Mouse (Mus musculus) heart, embryonic 11.5 days (tissue): Measurements from ENCODE around the gene Zfp148. TPM values are rescaled to one million over a fixed set of nuclear protein-coding genes. Genes with fewer than 3 reads are reported as not detected.
"Not testable (repeated sequence)": the region's sequence is repeated elsewhere in the genome, so short reads cannot be mapped to it uniquely, and the experiment has no call there.

ENCODE experiments used
- ATAC-seq: fragments of 200-750 bp; cut with Nextera tagmentation; replicated peaks from 2 replicates; pipeline ENCODE4 v1.8.0; 2017; ENCODE audit warnings: moderate library complexity; ENCODE audit not compliant: insufficient number of reproducible peaks, low FRiP score, low TSS enrichment
- H3K27ac ChIP-seq: fragments of 300-500 bp; sonication (generic); 2 replicates; pipeline ENCODE4 v1.5.1; 2014; ENCODE audit warnings: mild to moderate bottlenecking, low read depth, low read length
- H3K27me3 ChIP-seq: fragments of 300-500 bp; sonication (generic); 2 replicates; pipeline ENCODE4 v1.6.1; 2014; ENCODE audit warnings: mild to moderate bottlenecking, low read length, mixed read lengths; ENCODE audit not compliant: control insufficient read depth, insufficient read depth
- H3K36me3 ChIP-seq: fragments of 300-500 bp; sonication (generic); 2 replicates; pipeline ENCODE4 v1.6.1; 2014; ENCODE audit warnings: mild to moderate bottlenecking, low read length, moderate library complexity, mixed read lengths; ENCODE audit not compliant: control insufficient read depth, insufficient read depth
- H3K4me1 ChIP-seq: fragments of 300-500 bp; sonication (generic); 2 replicates; pipeline ENCODE4 v1.6.1; 2014; ENCODE audit warnings: low read length; ENCODE audit not compliant: control insufficient read depth, insufficient read depth
- H3K4me2 ChIP-seq: fragments of 300-500 bp; sonication (generic); 2 replicates; pipeline ENCODE4 v1.6.1; 2014; ENCODE audit warnings: mild to moderate bottlenecking, moderate library complexity
- H3K4me3 ChIP-seq: fragments of 300-500 bp; sonication (generic); 2 replicates; pipeline ENCODE4 v1.5.1; 2014; ENCODE audit warnings: low read depth, low read length
- H3K9ac ChIP-seq: fragments of 300-500 bp; sonication (generic); 2 replicates; pipeline ENCODE4 v1.6.1; 2014; ENCODE audit warnings: mild to moderate bottlenecking, low read depth, low read length, moderate library complexity
- H3K9me3 ChIP-seq: fragments of 300-500 bp; sonication (generic); replicated peaks from 2 replicates; pipeline ENCODE4 v1.6.1; 2016; ENCODE audit warnings: low read length; ENCODE audit not compliant: control insufficient read depth
- WGBS: fragments of 180-500 bp; shearing (Covaris S2); extraction: QIAGEN DNeasy Blood & Tissue Kit; methylation state at CpG from one replicate; pipeline ENCODE4 v1.1.7; 2014; ENCODE audit not compliant: insufficient replicate concordance; 5-methylcytosine and 5-hydroxymethylcytosine counted together
- polyA plus RNA-seq: library from polyadenylated mRNA; unstranded; fragments of >200 nt; fragmentation: Nextera tagmentation; extraction: Ambion mirVana; gene quantifications from 2 replicates; pipeline ENCODE4 v1.2.1, GENCODE M21; 2014

Zfp148 gene
- polyA plus RNA-seq, result 37.8 and 39.2 TPM in 2 replicates

- H3K4me3 ChIP-seq, result peak within 1 kb of the TSS; percentile 77
- not testable (repeated sequence) for H3K36me3 ChIP-seq, H3K9me3 ChIP-seq, H3K27me3 ChIP-seq
- ATAC-seq, result peak; percentile 83
- H3K4me2 ChIP-seq, result peak within 1 kb of the TSS; percentile 94
- WGBS, result 4% methylated on average over 49 of the region's 50 CpGs
- H3K9ac ChIP-seq, result peak within 1 kb of the TSS; percentile 95
- peaks cover 11% of the 10 kb centered on the region; the same call in 1 of the 2 replicates for H3K4me1 ChIP-seq
- H3K27ac ChIP-seq, result peak within 1 kb of the TSS; percentile 95
These were observed at the start of gene Zfp148 for GRCm38 (mm10) chr16:33379944-33380881. Zfp148 (plus strand) TSS chr16:33380836.

- H3K9ac ChIP-seq, result no peak overlapping the region
- H3K4me2 ChIP-seq, result no peak overlapping the region
- H3K4me1 ChIP-seq, result peaks cover 5% of the 10 kb centered on the region
- no peak for ATAC-seq
- WGBS, result 79% methylated on average over 14 of the region's 14 CpGs
- H3K36me3 ChIP-seq, result no peaks in the 10 kb centered on the region
- no peak overlapping the region for H3K4me3 ChIP-seq
- H3K27me3 ChIP-seq, result no peaks in the 10 kb centered on the region
- no peaks in the 10 kb centered on the region for H3K9me3 ChIP-seq
- no peak overlapping the region for H3K27ac ChIP-seq
These were observed 47.6 kb upstream of the Zfp148 start for GRCm38 (mm10) chr16:33333015-33333414.

- Histone ChIP-seq H3K4me3 (no peak overlapping the region), H3K9ac (no peak overlapping the region), H3K9me3 (no peaks in the 10 kb centered on the region), H3K36me3 (no peaks in the 10 kb centered on the region), H3K27me3 (no peaks in the 10 kb centered on the region), H3K27ac (0 out of 2 replicates have a peak overlapping the region, but pooled peaks have one; percentile 10), H3K4me2 (peak overlapping the region; percentile 29), H3K4me1 (peaks cover 5% of the 10 kb centered on the region)
- 7% methylated on average over 8 of the region's 8 CpGs for WGBS
- no peak for ATAC-seq
These were observed 43.5 kb upstream of the Zfp148 start for GRCm38 (mm10) chr16:33337177-33337576.

- Histone ChIP-seq H3K9me3 (no peaks in the 10 kb centered on the region), H3K4me2 (peak overlapping the region; percentile 29), H3K9ac (no peak overlapping the region), H3K4me1 (peaks cover 5% of the 10 kb centered on the region), H3K36me3 (no peaks in the 10 kb centered on the region), H3K27me3 (no peaks in the 10 kb centered on the region), H3K27ac (no peak overlapping the region), H3K4me3 (no peak overlapping the region)
- no peak for ATAC-seq
- 77% methylated on average over 10 of the region's 10 CpGs for WGBS
These were observed 43.0 kb upstream of the Zfp148 start for GRCm38 (mm10) chr16:33337681-33338080.

- no peaks in the 10 kb centered on the region for H3K36me3 ChIP-seq
- no peak overlapping the region for H3K4me3 ChIP-seq
- no peaks in the 10 kb centered on the region for H3K9me3 ChIP-seq
- peaks cover 5% of the 10 kb centered on the region for H3K4me1 ChIP-seq
- H3K27ac ChIP-seq, result 0 out of 2 replicates have a peak overlapping the region, but pooled peaks have one; percentile 6
- no peaks in the 10 kb centered on the region for H3K27me3 ChIP-seq
- H3K9ac ChIP-seq, result no peak overlapping the region
- WGBS, result 56% methylated on average over 4 of the region's 4 CpGs
- no peak for ATAC-seq
- no peak overlapping the region for H3K4me2 ChIP-seq
These were observed 42.1 kb upstream of the Zfp148 start for GRCm38 (mm10) chr16:33338492-33338891.

- Histone ChIP-seq H3K27me3 (no peaks in the 10 kb centered on the region), H3K4me1 (peaks cover 5% of the 10 kb centered on the region), H3K27ac (no peak overlapping the region), H3K36me3 (no peaks in the 10 kb centered on the region), H3K9ac (no peak overlapping the region), H3K4me3 (no peak overlapping the region), H3K9me3 (no peaks in the 10 kb centered on the region), H3K4me2 (no peak overlapping the region)
- no peak for ATAC-seq
- WGBS, result 63% methylated on average over 2 of the region's 2 CpGs
These were observed 41.2 kb upstream of the Zfp148 start for GRCm38 (mm10) chr16:33339476-33339875.

GRCm38 (mm10) chr16:33342356-33342755 lies 38.3 kb upstream of the Zfp148 start:
- no peaks in the 10 kb centered on the region for H3K27me3 ChIP-seq

GRCm38 (mm10) chr16:33343106-33343505 lies 37.5 kb upstream of the Zfp148 start:
- Histone ChIP-seq H3K27ac (no peak overlapping the region), H3K36me3 (no peaks in the 10 kb centered on the region), H3K9ac (no peak overlapping the region), H3K4me3 (no peak overlapping the region), H3K9me3 (no peaks in the 10 kb centered on the region), H3K4me2 (no peak overlapping the region), H3K4me1 (no peaks in the 10 kb centered on the region; the same call in 1 of the 2 replicates), H3K27me3 (no peaks in the 10 kb centered on the region)
- 70% methylated on average over 5 of the region's 5 CpGs for WGBS
- ATAC-seq, result no peak

More at GRCm38 (mm10) chr16:33342356-33342755, 38.3 kb upstream of the Zfp148 start:
- Histone ChIP-seq H3K27ac (no peak overlapping the region), H3K4me1 (peaks cover 3% of the 10 kb centered on the region), H3K9me3 (no peaks in the 10 kb centered on the region), H3K9ac (no peak overlapping the region), H3K4me2 (no peak overlapping the region), H3K36me3 (no peaks in the 10 kb centered on the region), H3K4me3 (no peak overlapping the region)
- WGBS, result 69% methylated on average over 1 of the region's 1 CpGs
- no peak for ATAC-seq
